Mouse (Mus musculus) embryonic fibroblast, embryonic 13.5 days (primary cell): ENCODE results near the gene Smad3. TPM values are rescaled to one million over a fixed set of nuclear protein-coding genes. Genes with fewer than 3 reads are reported as not detected.

Experiments
- H3K27ac ChIP-seq: 2 replicates; pipeline ENCODE4 v1.5.1; 2012; ENCODE audit warnings: low read length, control low read depth, inconsistent platforms; ENCODE audit not compliant: insufficient read depth
- H3K4me1 ChIP-seq: 2 replicates; pipeline ENCODE4 v1.6.1; 2011; ENCODE audit warnings: low read length; ENCODE audit not compliant: control insufficient read depth, insufficient read depth
- H3K4me3 ChIP-seq: 2 replicates; pipeline ENCODE4 v1.5.1; 2011; ENCODE audit warnings: mild to moderate bottlenecking, control low read depth, low read length; ENCODE audit not compliant: insufficient read depth
- CTCF ChIP-seq: IDR thresholded peaks from 2 replicates; pipeline ENCODE4 v1.5.1; 2011; ENCODE audit warnings: mild to moderate bottlenecking, control low read depth, low read length, moderate library complexity, borderline replicate concordance; ENCODE audit not compliant: insufficient read depth
- POLR2A ChIP-seq: IDR thresholded peaks from 2 replicates; pipeline ENCODE4 v1.6.1; 2011; ENCODE audit warnings: low read depth, mild to moderate bottlenecking, control low read depth, low read length, moderate library complexity
- polyA plus RNA-seq: library from polyadenylated mRNA; stranded (reverse); fragments of >200 nt; gene quantifications from 2 replicates; pipeline ENCODE4 v1.2.4, GENCODE M21; 2011; ENCODE audit warnings: low read depth; ENCODE audit not compliant: missing spikeins, insufficient read length

The Smad3 gene
- polyA plus RNA-seq, 1 experiment, result 52.4 TPM

DNA sequence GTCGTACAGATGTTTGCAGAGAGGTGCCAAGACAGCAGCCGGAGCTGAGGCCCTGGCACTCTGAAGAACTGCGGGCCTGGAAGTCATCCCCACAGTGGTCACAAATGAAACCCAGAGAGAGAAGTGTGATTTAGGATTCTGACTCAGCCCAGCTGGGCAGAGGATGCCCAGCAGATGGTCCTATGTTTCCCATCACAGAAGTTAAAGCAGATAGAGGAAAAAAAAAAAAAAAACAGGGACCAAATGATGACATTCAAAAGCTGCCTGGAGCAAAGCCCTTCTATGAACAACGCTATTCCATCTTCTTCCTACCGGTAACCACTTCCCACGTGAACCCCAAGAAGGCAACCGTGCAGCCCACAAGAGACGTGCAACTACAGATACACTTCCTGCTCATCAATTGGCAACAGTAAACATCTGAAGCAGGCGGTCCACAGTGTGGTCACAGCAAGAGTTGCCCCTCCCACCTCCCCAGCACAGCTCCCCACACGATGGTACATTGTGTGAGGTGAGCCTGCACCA is 17.4 kb downstream of the Smad3 start:
- no peak overlapping the region for H3K27ac ChIP-seq
- TF ChIP-seq POLR2A (no peak), CTCF (no peak)
- no peak overlapping the region for H3K4me3 ChIP-seq
- peaks cover 28% of the 10 kb centered on the region for H3K4me1 ChIP-seq

DNA sequence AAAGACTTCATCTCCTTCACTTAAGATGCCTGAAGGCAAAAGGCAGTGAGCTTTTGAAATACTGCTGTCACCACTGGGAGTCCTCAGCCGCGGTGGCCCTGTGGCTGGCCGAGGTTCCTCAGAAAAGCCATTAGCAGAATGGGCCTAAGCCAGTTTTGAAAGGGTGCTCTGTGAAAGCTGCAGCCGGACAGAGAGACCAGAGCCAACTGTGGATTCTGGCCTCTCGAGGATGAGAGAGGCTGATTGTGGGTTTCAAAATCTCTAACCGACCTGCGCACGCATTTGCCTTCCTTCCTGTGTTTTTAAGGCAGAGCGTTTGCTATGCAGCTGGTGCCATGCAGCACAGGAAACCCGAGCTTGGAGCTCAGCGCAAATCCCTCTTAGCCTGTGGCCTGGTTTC is 19.0 kb downstream of the Smad3 start:
- Histone ChIP-seq H3K4me3 (no peak overlapping the region), H3K4me1 (peaks cover 24% of the 10 kb centered on the region), H3K27ac (no peak overlapping the region)
- no peak for TF ChIP-seq POLR2A
- TF ChIP-seq CTCF, result no peak

DNA sequence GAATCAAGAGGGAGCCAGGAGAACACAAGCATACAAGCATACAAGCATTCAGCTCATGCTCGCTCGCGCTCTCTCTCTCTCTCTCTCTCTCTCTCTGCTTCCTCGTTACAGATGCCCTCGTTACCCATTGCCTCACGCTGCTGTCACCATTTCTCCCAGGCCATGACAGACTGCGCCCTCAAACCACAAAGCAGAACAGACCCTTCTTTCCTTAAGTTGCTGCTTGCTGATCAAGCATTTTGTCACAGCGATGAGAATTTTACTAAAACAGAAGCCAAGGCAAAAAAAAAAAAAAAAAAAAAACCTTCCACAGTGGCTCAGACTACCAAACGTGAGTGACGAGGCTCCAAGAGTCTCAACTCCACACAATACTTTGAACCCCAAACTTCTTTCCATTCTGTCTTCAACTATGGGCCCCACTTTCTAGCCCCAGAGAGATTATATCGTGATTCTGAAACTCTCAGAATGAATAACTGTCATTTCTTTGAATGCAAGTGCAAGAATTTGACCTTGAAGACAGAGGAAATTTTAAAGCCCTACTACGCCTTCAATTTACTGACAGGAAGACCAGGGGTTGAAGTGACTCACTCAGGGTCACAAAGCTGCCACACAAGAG is 19.6 kb downstream of the Smad3 start:
- no peak for TF ChIP-seq CTCF
- no peak for TF ChIP-seq POLR2A
- H3K27ac ChIP-seq, result no peak overlapping the region
- H3K4me3 ChIP-seq, result no peak overlapping the region
- peaks cover 20% of the 10 kb centered on the region for H3K4me1 ChIP-seq

- TF ChIP-seq POLR2A, result no peak
- TF ChIP-seq CTCF, result no peak
- Histone ChIP-seq H3K4me1 (peaks cover 14% of the 10 kb centered on the region), H3K27ac (no peak overlapping the region), H3K4me3 (no peak overlapping the region)
Measured at GRCm38 (mm10) chr9:63737426-63737931, 20.3 kb downstream of the Smad3 start.

DNA sequence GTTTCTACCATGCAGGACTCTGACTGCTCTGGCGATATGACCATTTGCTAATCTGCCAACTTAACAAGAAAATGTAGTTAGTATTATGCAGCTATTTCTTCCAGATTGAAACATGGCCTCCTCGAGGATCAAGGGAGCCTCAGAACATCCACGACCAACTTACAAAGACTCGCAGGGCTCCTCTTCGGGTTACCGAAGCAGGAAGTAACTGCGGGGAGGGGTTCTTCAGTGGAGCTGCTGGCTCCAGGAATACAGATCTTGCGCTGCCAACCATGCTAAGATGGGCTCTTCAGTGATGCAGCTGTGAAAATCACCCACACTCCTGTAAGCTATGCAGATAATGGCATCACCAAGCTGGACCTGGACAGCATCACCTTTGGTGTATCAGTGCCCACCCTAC is 23.5 kb downstream of the Smad3 start:
- Histone ChIP-seq H3K4me1 (peaks cover 6% of the 10 kb centered on the region), H3K27ac (no peak overlapping the region), H3K4me3 (no peak overlapping the region)
- TF ChIP-seq CTCF, result no peak
- TF ChIP-seq POLR2A, result no peak

DNA sequence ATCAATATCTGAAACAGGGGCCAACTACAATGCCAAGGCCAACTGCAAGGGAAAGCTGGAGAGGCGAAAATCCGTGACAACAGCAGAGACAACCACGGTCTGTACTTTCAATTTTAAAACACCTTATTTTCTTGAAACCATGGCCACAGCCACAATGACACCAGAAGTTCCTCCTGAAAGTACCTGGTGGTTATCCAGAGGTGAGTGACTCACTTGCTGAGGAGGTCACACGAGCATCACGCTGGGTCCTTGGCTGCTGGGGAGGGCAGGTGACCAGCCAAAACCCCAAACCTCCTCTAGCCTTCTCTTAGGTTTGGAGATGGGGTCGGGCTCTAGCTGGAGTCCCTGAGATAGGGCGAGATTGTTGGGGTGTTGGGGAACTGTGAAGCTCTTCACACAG is 25.1 kb downstream of the Smad3 start:
- peaks cover 1% of the 10 kb centered on the region; the same call in 1 of the 2 replicates for H3K4me1 ChIP-seq
- TF ChIP-seq POLR2A (no peak), CTCF (no peak)
- H3K27ac ChIP-seq, result no peak overlapping the region
- no peak overlapping the region for H3K4me3 ChIP-seq

DNA sequence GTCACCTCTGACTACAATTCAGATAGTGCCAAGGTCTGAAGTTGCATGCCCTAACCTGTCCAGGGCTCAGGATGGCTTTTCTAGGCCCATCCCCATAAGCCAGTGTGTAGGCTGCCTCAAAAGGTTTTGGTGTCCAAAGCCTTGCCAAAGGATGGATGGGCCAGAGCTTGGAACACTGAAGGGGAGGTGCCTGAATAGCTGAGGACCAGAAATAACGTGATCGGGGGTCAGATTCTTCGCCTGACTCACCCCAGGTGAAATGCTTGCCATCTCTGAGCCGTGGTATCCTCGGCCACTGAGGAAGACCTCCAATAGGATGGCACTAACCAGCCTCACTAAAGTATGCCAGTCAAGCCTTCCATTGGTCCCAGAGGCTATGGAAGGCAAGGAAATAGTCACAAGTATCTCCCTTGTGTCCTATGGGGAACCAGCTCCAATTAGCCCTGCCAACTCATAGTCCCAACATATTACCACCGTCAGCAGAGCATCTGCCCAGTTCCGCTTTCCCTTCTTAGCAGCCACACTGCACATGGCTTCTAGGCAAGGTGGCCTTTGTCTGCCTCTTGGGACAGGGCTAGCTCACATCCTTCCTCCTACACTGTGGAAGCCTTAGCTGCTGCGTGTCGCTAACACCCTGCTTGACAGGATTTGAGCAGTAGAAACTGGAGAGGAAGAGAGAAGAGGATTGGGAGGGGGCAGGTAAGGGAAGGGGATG is 26.5 kb downstream of the Smad3 start:
- H3K4me1 ChIP-seq, result peaks cover 10% of the 10 kb centered on the region
- H3K4me3 ChIP-seq, result no peak overlapping the region
- H3K27ac ChIP-seq, result no peak overlapping the region
- TF ChIP-seq CTCF (no peak), POLR2A (no peak)

- Histone ChIP-seq H3K4me3 (no peak overlapping the region), H3K4me1 (peaks cover 26% of the 10 kb centered on the region), H3K27ac (no peak overlapping the region)
- TF ChIP-seq CTCF (no peak), POLR2A (no peak)
Measured at GRCm38 (mm10) chr9:63728969-63729368, 28.8 kb downstream of the Smad3 start.

GRCm38 (mm10) chr9:63727070-63727469 is 30.7 kb downstream of the Smad3 start:
- Histone ChIP-seq H3K4me3 (no peak overlapping the region), H3K27ac (peak overlapping the region; percentile 28), H3K4me1 (peaks cover 33% of the 10 kb centered on the region)
- no peak for TF ChIP-seq CTCF
- TF ChIP-seq POLR2A, result no peak

- H3K27ac ChIP-seq, result peak overlapping the region; percentile 74
- H3K4me1 ChIP-seq, result peaks cover 36% of the 10 kb centered on the region
- no peak overlapping the region for H3K4me3 ChIP-seq
- TF ChIP-seq POLR2A (no peak), CTCF (no peak)
Measured at GRCm38 (mm10) chr9:63726088-63727010, 31.4 kb downstream of the Smad3 start.
